In genomic region chr2:113465830-113466229, GRCm38 (mm10) we compare ENCODE assay signal across 16 mouse cellular contexts.
A peak's percentile ranks its signal among the peaks of the same experiment; 100 is the strongest.
DNase-seq lines count a peak whose midpoint lies in the region; ATAC-seq lines count a peak whose summit lies in the region.
"Had no signal": no experiment of that assay in that cellular context is flagged by ENCODE, and none has a peak within 500 bp of the region (broad histone marks: within the 10 kb centered on the region; RNA-seq: fewer than 3 reads in every experiment).

No protein-coding gene starts in this region.

- peak overlapping the region; percentile 35; the same call in 1 of the 2 replicates for H3K27ac ChIP-seq in limb, embryonic 12.5 days
- no peak overlapping the region for H3K27ac ChIP-seq in limb, embryonic 10.5 days
- H3K27ac ChIP-seq: embryonic facial prominence, embryonic 15.5 days; forebrain, embryonic 15.5 days; liver, embryonic 15.5 days; neural tube, embryonic 15.5 days had no signal

- 0 out of 2 replicates have a peak, but pooled peaks cover 6% of the 10 kb centered on the region for H3K4me1 ChIP-seq in limb, embryonic 12.5 days (replicated peaks)
- peaks cover 4% of the 10 kb centered on the region for H3K4me1 ChIP-seq in limb, embryonic 10.5 days
- H3K4me1 ChIP-seq: forebrain, embryonic 15.5 days; liver, embryonic 15.5 days; megakaryocyte, embryonic 14.5 days; neural tube, embryonic 15.5 days had no signal

- no peaks in the 10 kb centered on the region for H3K9me3 ChIP-seq in limb, embryonic 12.5 days
- no peaks in the 10 kb centered on the region for H3K9me3 ChIP-seq in limb, embryonic 10.5 days (replicated peaks)
- H3K9me3 ChIP-seq: embryonic facial prominence, embryonic 15.5 days; forebrain, embryonic 15.5 days; liver, embryonic 15.5 days; megakaryocyte, embryonic 14.5 days; neural tube, embryonic 15.5 days had no signal

- H3K4me3 ChIP-seq in limb, embryonic 12.5 days (replicated peaks), result no peak overlapping the region
- no peak overlapping the region for H3K4me3 ChIP-seq in limb, embryonic 10.5 days
- H3K4me3 ChIP-seq: embryonic facial prominence, embryonic 15.5 days; forebrain, embryonic 15.5 days; liver, embryonic 15.5 days; megakaryocyte, embryonic 14.5 days; neural tube, embryonic 15.5 days had no signal

- DNase-seq in cerebellum, postnatal 4 days (ENCODE audit: low spot score in 2 of 2), result no peak
- DNase-seq in limb, embryonic 10.5 days (ENCODE audit: low spot score), result no peak
- peak; percentile 70 for DNase-seq in cerebellum, adult 9-10 months
- peak; percentile 16 for DNase-seq in kidney, postnatal 10 days
- no peak for DNase-seq in right cerebral cortex, adult 2 months (ENCODE audit: low spot score in 2 of 2)
- no peak for DNase-seq in left cerebral cortex, adult 11 months (ENCODE audit: low spot score)
- DNase-seq: gastrocnemius, postnatal 14 days; left cerebral cortex, postnatal 4 days; right cerebral cortex, adult 18-20 months had no signal

- H3K27me3 ChIP-seq in limb, embryonic 12.5 days, result no peaks in the 10 kb centered on the region
- H3K27me3 ChIP-seq in limb, embryonic 10.5 days (ENCODE audit: low read depth, poor library complexity, severe bottlenecking), result no peaks in the 10 kb centered on the region
- H3K27me3 ChIP-seq: embryonic facial prominence, embryonic 15.5 days; forebrain, embryonic 15.5 days; liver, embryonic 15.5 days; megakaryocyte, embryonic 14.5 days; neural tube, embryonic 15.5 days had no signal

- WGBS in limb, embryonic 12.5 days, result 72% methylated on average over 6 of the region's 6 CpGs
- WGBS in limb, embryonic 10.5 days, result 86% methylated on average over 6 of the region's 6 CpGs

- H3K4me2 ChIP-seq in limb, embryonic 12.5 days, result no peak overlapping the region
- H3K4me2 ChIP-seq: embryonic facial prominence, embryonic 15.5 days; forebrain, embryonic 15.5 days; liver, embryonic 15.5 days; neural tube, embryonic 15.5 days had no signal

- H3K36me3 ChIP-seq in limb, embryonic 12.5 days, result no peaks in the 10 kb centered on the region
- H3K36me3 ChIP-seq in limb, embryonic 10.5 days, result no peaks in the 10 kb centered on the region
- H3K36me3 ChIP-seq: embryonic facial prominence, embryonic 15.5 days; forebrain, embryonic 15.5 days; liver, embryonic 15.5 days; neural tube, embryonic 15.5 days had no signal

- peak; percentile 70 for ATAC-seq in cerebellum, adult (ENCODE audit: insufficient number of reproducible peaks, low FRiP score, low TSS enrichment)
- no peak for ATAC-seq in limb, embryonic 12.5 days (ENCODE audit: insufficient number of reproducible peaks, insufficient read depth, low FRiP score, low TSS enrichment, low read depth)
- ATAC-seq: forebrain, embryonic 15.5 days had no signal

- H3K9ac ChIP-seq in limb, embryonic 12.5 days (replicated peaks), result no peak overlapping the region
- H3K9ac ChIP-seq: embryonic facial prominence, embryonic 15.5 days; forebrain, embryonic 15.5 days; liver, embryonic 15.5 days; neural tube, embryonic 15.5 days had no signal

Comparison
In these comparisons a context has a peak if more than half of its experiments do, and no peak if none do; other contexts are left out.
1. DNase-seq: peak in cerebellum, adult 9-10 months (single experiment) and kidney, postnatal 10 days (single experiment); none in cerebellum, postnatal 4 days (0 of 2), limb, embryonic 10.5 days (single experiment), right cerebral cortex, adult 2 months (0 of 2) and left cerebral cortex, adult 11 months (single experiment).